Mouse (Mus musculus) spleen, adult 2 months (tissue): Measurements from ENCODE around the gene Zfp830.

Source experiments
- CTCF ChIP-seq: fragments of 200-500 bp; IDR thresholded peaks from 2 replicates; pipeline ENCODE4 v1.5.1; 2011; ENCODE audit warnings: mild to moderate bottlenecking, inconsistent platforms; ENCODE audit not compliant: insufficient read depth, insufficient read length, insufficient replicate concordance; ENCODE audit errors: extremely low read depth
- POLR2A ChIP-seq: fragments of 200-500 bp; IDR thresholded peaks from 2 replicates; pipeline ENCODE4 v1.6.1; 2011; ENCODE audit warnings: low read depth, low read length, inconsistent platforms

DNA sequence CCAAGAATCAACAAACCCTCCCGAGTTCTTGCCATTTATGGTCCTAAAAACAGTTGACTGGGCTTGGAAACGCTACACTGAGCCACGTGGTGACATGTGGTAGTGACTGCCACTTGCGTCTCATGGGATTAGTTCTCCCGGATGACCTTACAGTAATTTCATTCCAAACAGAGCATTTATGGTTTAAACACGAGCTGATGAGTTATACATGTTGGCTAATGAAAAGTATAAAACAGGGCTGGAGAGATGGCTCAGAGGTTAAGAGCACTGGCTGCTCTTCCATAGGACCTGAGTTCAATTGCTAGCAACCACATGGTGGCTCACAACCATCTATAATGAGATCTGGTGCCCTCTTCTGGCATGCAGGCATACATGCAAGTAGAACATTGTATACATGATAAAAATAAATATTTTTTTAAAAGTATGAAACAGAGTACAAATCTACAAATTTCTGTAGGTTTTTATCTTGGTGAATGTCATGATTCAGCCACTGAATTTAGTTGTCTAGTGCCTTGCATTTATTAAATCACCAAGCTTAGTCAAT, 1.8 kb upstream of the Zfp830 start:
- no peak for TF ChIP-seq CTCF
- TF ChIP-seq POLR2A, result no peak
